Mouse (Mus musculus): ENCODE data around the gene 4930512M02Rik.

4930512M02Rik gene

GRCm38 (mm10) chr11:11564266-11565044, 63.2 kb downstream of the 4930512M02Rik start:
- DNase-seq = peak; percentile 8

GRCm38 (mm10) chr11:11561118-11561517, 66.5 kb downstream of the 4930512M02Rik start:
- DNase-seq = no peak

GRCm38 (mm10) chr11:11559099-11559686, 68.4 kb downstream of the 4930512M02Rik start:
- no peak for DNase-seq

- DNase-seq = no peak
Measured at GRCm38 (mm10) chr11:11558662-11559061, 69.0 kb downstream of the 4930512M02Rik start.

- no peak for DNase-seq
Measured at GRCm38 (mm10) chr11:11557173-11557967, 70.3 kb downstream of the 4930512M02Rik start.

- no peak for DNase-seq
Measured at GRCm38 (mm10) chr11:11556186-11556585, 71.4 kb downstream of the 4930512M02Rik start.

GRCm38 (mm10) chr11:11555563-11555962, 72.1 kb downstream of the 4930512M02Rik start:
- DNase-seq = no peak

- no peak for DNase-seq
Measured at GRCm38 (mm10) chr11:11547597-11548240, 79.9 kb downstream of the 4930512M02Rik start.

GRCm38 (mm10) chr11:11546903-11547511, 80.6 kb downstream of the 4930512M02Rik start:
- DNase-seq = no peak

- no peak for DNase-seq
Measured at GRCm38 (mm10) chr11:11545948-11546347, 81.7 kb downstream of the 4930512M02Rik start.
